ENCODE assay signal across 19 mouse cellular contexts in genomic region chr14:19746232-19746631, GRCm38 (mm10).
"Had no signal": no experiment of that assay in that cellular context is flagged by ENCODE, and none has a peak within 500 bp of the region (broad histone marks: within the 10 kb centered on the region; RNA-seq: fewer than 3 reads in every experiment).

No protein-coding gene starts in this region.

- H3K9me3 ChIP-seq: kidney, embryonic 15.5 days; liver, embryonic 13.5 days; neural tube, embryonic 12.5 days; neural tube, embryonic 15.5 days had no signal

- H3K4me3 ChIP-seq: kidney, embryonic 15.5 days; layer of hippocampus, adult 2 months; left cerebral cortex, adult 2 months; liver, embryonic 13.5 days; neural tube, embryonic 12.5 days; neural tube, embryonic 15.5 days had no signal

- H3K4me2 ChIP-seq: kidney, embryonic 15.5 days; liver, embryonic 13.5 days; midbrain, embryonic 11.5 days; neural tube, embryonic 12.5 days; neural tube, embryonic 15.5 days had no signal

- H3K27ac ChIP-seq: kidney, embryonic 15.5 days; layer of hippocampus, adult 2 months; left cerebral cortex, adult 2 months; liver, embryonic 13.5 days; neural tube, embryonic 12.5 days; neural tube, embryonic 15.5 days had no signal

- H3K9ac ChIP-seq: kidney, embryonic 15.5 days; liver, embryonic 13.5 days; neural tube, embryonic 12.5 days; neural tube, embryonic 15.5 days had no signal

- DNase-seq: kidney, adult 11 months; kidney, adult 8-10 months; kidney, postnatal 25 days; layer of hippocampus, adult 9-11 months; liver, embryonic 13.5 days; lung, adult 2 months; lung, postnatal 14 days; lung, postnatal 4 days; midbrain, embryonic 14.5 days; right cerebral cortex, adult 18-20 months; right cerebral cortex, postnatal 25 days; spleen, adult 18-20 months; thymus, postnatal 25 days had no signal

- H3K36me3 ChIP-seq: kidney, embryonic 15.5 days; liver, embryonic 13.5 days; neural tube, embryonic 12.5 days; neural tube, embryonic 15.5 days had no signal
